Mouse (Mus musculus): ENCODE measurements around the gene Phrf1. TPM values are rescaled to one million over a fixed set of nuclear protein-coding genes. Genes with fewer than 3 reads are reported as not detected.

Gene Phrf1
- polyA plus RNA-seq, 1 experiment = 99.9 TPM

- Histone ChIP-seq H3K27me3 (ENCODE audit: control insufficient read depth, insufficient read depth, low read length, poor library complexity, severe bottlenecking) (no peaks in the 10 kb centered on the region), H3K4me1 (ENCODE audit: control insufficient read depth, insufficient read depth, low read length) (peaks cover 6% of the 10 kb centered on the region), H3K9me3 (replicated peaks; ENCODE audit: control insufficient read depth, insufficient read depth, low read length, poor library complexity, severe bottlenecking) (no peaks in the 10 kb centered on the region), H3K27ac (ENCODE audit: insufficient read depth, low read length) (no peak overlapping the region), H3K4me3 (ENCODE audit: low read depth, low read length) (peak overlapping the region; percentile 50), H3K9ac (ENCODE audit: low read depth, poor library complexity, severe bottlenecking) (peak overlapping the region; percentile 21), H3K36me3 (ENCODE audit: control insufficient read depth, insufficient read depth, low read length, poor library complexity, severe bottlenecking) (0 out of 2 replicates have a peak, but pooled peaks cover 5% of the 10 kb centered on the region)
- TF ChIP-seq EP300 (IDR thresholded peaks at IDR 0.05; ENCODE audit: insufficient read depth, low read depth, low read length) = no peak
- no peak for TF ChIP-seq CTCF (IDR thresholded peaks at IDR 0.05; ENCODE audit: low read depth, low read length)
- TF ChIP-seq POLR2A (IDR thresholded peaks at IDR 0.05; ENCODE audit: insufficient read depth, low read length) = no peak
These were observed 6.5 kb upstream of the Phrf1 start for GRCm38 (mm10) chr7:141222126-141222467.

DNA sequence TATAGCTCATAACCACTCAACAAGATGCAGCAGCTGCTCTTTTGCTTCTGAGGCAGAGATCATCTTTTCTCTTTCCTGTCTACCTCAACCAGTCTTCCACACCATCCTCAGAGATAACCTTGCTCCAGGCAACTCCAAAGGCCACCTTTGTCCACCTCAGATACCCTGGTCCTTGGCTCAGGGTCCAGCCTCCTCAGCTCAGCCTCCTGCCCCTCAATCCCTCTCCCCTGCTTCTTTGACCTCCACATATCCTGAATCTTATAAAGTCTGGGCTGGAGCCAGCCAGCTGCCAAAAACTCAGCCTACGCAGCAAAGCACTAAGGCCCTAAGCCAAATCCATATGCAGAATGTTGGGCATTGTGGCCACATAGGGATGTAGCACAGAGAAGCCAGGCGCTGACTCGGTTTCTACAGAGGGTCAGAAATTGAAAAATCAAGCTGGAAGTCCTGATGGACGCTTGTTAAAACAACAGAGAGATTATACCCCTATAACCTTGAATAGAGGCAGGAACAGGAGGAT is 5.8 kb upstream of the Phrf1 start:
- Histone ChIP-seq H3K36me3 (ENCODE audit: control insufficient read depth, insufficient read depth, low read length, poor library complexity, severe bottlenecking) (0 out of 2 replicates have a peak, but pooled peaks cover 3% of the 10 kb centered on the region), H3K27ac (ENCODE audit: insufficient read depth, low read length) (no peak overlapping the region), H3K4me1 (ENCODE audit: control insufficient read depth, insufficient read depth, low read length) (peaks cover 6% of the 10 kb centered on the region), H3K27me3 (ENCODE audit: control insufficient read depth, insufficient read depth, low read length, poor library complexity, severe bottlenecking) (no peaks in the 10 kb centered on the region), H3K4me3 (ENCODE audit: low read depth, low read length) (no peak overlapping the region), H3K9me3 (replicated peaks; ENCODE audit: control insufficient read depth, insufficient read depth, low read length, poor library complexity, severe bottlenecking) (no peaks in the 10 kb centered on the region), H3K9ac (ENCODE audit: low read depth, poor library complexity, severe bottlenecking) (0 out of 2 replicates have a peak overlapping the region, but pooled peaks have one; percentile 21)
- TF ChIP-seq EP300 (IDR thresholded peaks at IDR 0.05; ENCODE audit: insufficient read depth, low read depth, low read length) (no peak), CTCF (IDR thresholded peaks at IDR 0.05; ENCODE audit: low read depth, low read length) (no peak), POLR2A (IDR thresholded peaks at IDR 0.05; ENCODE audit: insufficient read depth, low read length) (no peak)

- Histone ChIP-seq H3K36me3 (ENCODE audit: control insufficient read depth, insufficient read depth, low read length, poor library complexity, severe bottlenecking) (peaks cover 8% of the 10 kb centered on the region), H3K4me3 (ENCODE audit: low read depth, low read length) (no peak overlapping the region), H3K4me1 (ENCODE audit: control insufficient read depth, insufficient read depth, low read length) (no peaks in the 10 kb centered on the region), H3K27ac (ENCODE audit: insufficient read depth, low read length) (no peak overlapping the region), H3K9me3 (replicated peaks; ENCODE audit: control insufficient read depth, insufficient read depth, low read length, poor library complexity, severe bottlenecking) (no peaks in the 10 kb centered on the region), H3K9ac (ENCODE audit: low read depth, poor library complexity, severe bottlenecking) (no peak overlapping the region), H3K27me3 (ENCODE audit: control insufficient read depth, insufficient read depth, low read length, poor library complexity, severe bottlenecking) (no peaks in the 10 kb centered on the region)
- TF ChIP-seq CTCF (IDR thresholded peaks at IDR 0.05; ENCODE audit: low read depth, low read length) (no peak), POLR2A (IDR thresholded peaks at IDR 0.05; ENCODE audit: insufficient read depth, low read length) (no peak), EP300 (IDR thresholded peaks at IDR 0.05; ENCODE audit: insufficient read depth, low read depth, low read length) (no peak)
These were observed 2.0 kb upstream of the Phrf1 start for GRCm38 (mm10) chr7:141226535-141226934.

DNA sequence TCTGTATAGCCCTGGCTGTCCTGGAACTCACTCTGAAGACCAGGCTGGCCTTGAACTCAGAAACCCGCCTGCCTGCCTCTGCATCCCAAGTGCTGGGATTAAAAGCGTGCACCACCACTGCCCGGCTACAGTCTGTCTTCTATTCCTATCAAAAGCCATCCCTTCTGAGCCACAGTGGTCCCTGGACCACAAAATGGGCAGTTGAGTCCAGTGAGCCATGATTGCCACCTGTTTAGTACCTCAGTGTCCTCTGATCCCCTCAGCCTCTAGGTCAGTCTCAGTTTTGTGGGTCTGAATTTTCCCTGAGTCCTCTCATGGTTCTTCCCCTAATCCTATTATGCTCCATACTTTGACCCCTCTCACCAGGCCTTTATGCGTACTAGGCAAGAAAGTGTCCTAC is 788 bp upstream of the Phrf1 start:
- Histone ChIP-seq H3K27me3 (ENCODE audit: control insufficient read depth, insufficient read depth, low read length, poor library complexity, severe bottlenecking) (no peaks in the 10 kb centered on the region), H3K4me1 (ENCODE audit: control insufficient read depth, insufficient read depth, low read length) (no peaks in the 10 kb centered on the region), H3K36me3 (ENCODE audit: control insufficient read depth, insufficient read depth, low read length, poor library complexity, severe bottlenecking) (peaks cover 17% of the 10 kb centered on the region), H3K9me3 (replicated peaks; ENCODE audit: control insufficient read depth, insufficient read depth, low read length, poor library complexity, severe bottlenecking) (no peaks in the 10 kb centered on the region), H3K4me3 (ENCODE audit: low read depth, low read length) (no peak overlapping the region), H3K27ac (ENCODE audit: insufficient read depth, low read length) (peak overlapping the region; percentile 8; the same call in 1 of the 2 replicates), H3K9ac (ENCODE audit: low read depth, poor library complexity, severe bottlenecking) (0 out of 2 replicates have a peak overlapping the region, but pooled peaks have one; percentile 82)
- TF ChIP-seq EP300 (IDR thresholded peaks at IDR 0.05; ENCODE audit: insufficient read depth, low read depth, low read length) (no peak), CTCF (IDR thresholded peaks at IDR 0.05; ENCODE audit: low read depth, low read length) (no peak), POLR2A (IDR thresholded peaks at IDR 0.05; ENCODE audit: insufficient read depth, low read length) (no peak)

- Histone ChIP-seq H3K9me3 (replicated peaks; ENCODE audit: control insufficient read depth, insufficient read depth, low read length, poor library complexity, severe bottlenecking) (no peaks in the 10 kb centered on the region), H3K9ac (ENCODE audit: low read depth, poor library complexity, severe bottlenecking) (peak overlapping the region; percentile 82), H3K4me1 (ENCODE audit: control insufficient read depth, insufficient read depth, low read length) (no peaks in the 10 kb centered on the region), H3K4me3 (ENCODE audit: low read depth, low read length) (peak overlapping the region; percentile 84), H3K27ac (ENCODE audit: insufficient read depth, low read length) (no peak overlapping the region), H3K27me3 (ENCODE audit: control insufficient read depth, insufficient read depth, low read length, poor library complexity, severe bottlenecking) (no peaks in the 10 kb centered on the region), H3K36me3 (ENCODE audit: control insufficient read depth, insufficient read depth, low read length, poor library complexity, severe bottlenecking) (peaks cover 31% of the 10 kb centered on the region)
- TF ChIP-seq CTCF (IDR thresholded peaks at IDR 0.05; ENCODE audit: low read depth, low read length) (no peak), EP300 (IDR thresholded peaks at IDR 0.05; ENCODE audit: insufficient read depth, low read depth, low read length) (no peak), POLR2A (IDR thresholded peaks at IDR 0.05; ENCODE audit: insufficient read depth, low read length) (no peak)
These were observed 1.1 kb downstream of the Phrf1 start for GRCm38 (mm10) chr7:141229702-141230101.

- H3K4me3 ChIP-seq (ENCODE audit: low read depth, low read length) = no peak overlapping the region
- H3K27me3 ChIP-seq (ENCODE audit: control insufficient read depth, insufficient read depth, low read length, poor library complexity, severe bottlenecking) = no peaks in the 10 kb centered on the region
- no peak overlapping the region for H3K9ac ChIP-seq (ENCODE audit: low read depth, poor library complexity, severe bottlenecking)
- TF ChIP-seq POLR2A (IDR thresholded peaks at IDR 0.05; ENCODE audit: insufficient read depth, low read length) = no peak
- no peak for TF ChIP-seq EP300 (IDR thresholded peaks at IDR 0.05; ENCODE audit: insufficient read depth, low read depth, low read length)
- TF ChIP-seq CTCF (IDR thresholded peaks at IDR 0.05; ENCODE audit: low read depth, low read length) = no peak
- peaks cover 36% of the 10 kb centered on the region for H3K36me3 ChIP-seq (ENCODE audit: control insufficient read depth, insufficient read depth, low read length, poor library complexity, severe bottlenecking)
- no peak overlapping the region for H3K27ac ChIP-seq (ENCODE audit: insufficient read depth, low read length)
- no peaks in the 10 kb centered on the region for H3K9me3 ChIP-seq (replicated peaks; ENCODE audit: control insufficient read depth, insufficient read depth, low read length, poor library complexity, severe bottlenecking)
- H3K4me1 ChIP-seq (ENCODE audit: control insufficient read depth, insufficient read depth, low read length) = no peaks in the 10 kb centered on the region
These were observed 2.0 kb downstream of the Phrf1 start for GRCm38 (mm10) chr7:141230570-141230969.
